Mouse (Mus musculus): ENCODE measurements around the gene Tmem119.

- TF ChIP-seq POLR2A (IDR thresholded peaks at IDR 0.05; ENCODE audit: insufficient read depth, low read depth, low read length) (no peak), CTCF (IDR thresholded peaks at IDR 0.05) (no peak), EP300 (IDR thresholded peaks at IDR 0.05; ENCODE audit: insufficient read depth, low read depth, low read length) (no peak)
These were observed 9.7 kb downstream of the Tmem119 start for GRCm38 (mm10) chr5:113790453-113791196.
